Mouse (Mus musculus): ENCODE measurements around the gene Ptprn2.

The Ptprn2 gene

DNA sequence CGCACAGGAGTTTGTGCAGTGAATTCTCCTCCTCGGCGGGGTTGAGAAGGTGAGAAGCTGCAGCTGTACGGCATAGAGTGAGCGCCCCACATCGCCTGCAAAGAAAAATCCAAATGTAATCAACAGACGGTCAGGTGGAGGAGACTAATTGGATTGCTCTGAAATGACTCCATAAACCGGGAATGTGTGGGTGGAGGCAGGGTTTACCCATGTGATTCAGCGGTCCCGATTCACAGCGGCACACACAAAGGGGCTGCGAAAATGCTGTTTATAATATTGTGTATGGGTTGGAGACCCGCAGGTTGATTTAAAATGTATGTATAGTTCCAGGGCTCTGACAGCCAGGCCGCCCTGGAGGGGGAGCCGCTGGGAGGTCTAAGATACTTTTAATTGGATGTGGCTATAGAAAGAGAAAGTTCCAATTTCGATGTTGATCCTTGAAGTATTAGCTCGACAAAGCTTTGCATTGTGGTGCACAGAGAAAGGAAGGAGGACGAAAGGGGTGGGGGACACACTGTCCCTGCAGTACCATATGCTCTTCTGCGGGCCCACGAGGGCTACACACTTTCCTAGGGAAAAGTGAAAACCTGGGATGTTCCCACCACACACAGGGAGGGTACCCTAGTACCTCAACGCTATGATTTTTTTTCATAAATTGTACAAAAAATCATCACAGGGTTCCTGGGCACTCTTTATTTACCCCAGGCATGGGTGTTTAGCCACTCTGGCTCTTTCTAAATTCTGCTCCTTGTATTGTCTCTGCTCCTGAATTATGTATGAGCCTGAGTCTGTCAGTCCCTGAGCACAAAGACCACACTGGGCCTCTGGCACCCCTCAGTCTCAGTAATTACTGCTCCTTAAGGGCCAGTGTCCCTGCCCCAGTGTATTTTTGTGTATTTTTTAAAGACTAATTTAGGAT is 568.6 kb downstream of the Ptprn2 start:
- no peak for DNase-seq (ENCODE audit: low spot score in 2 of 2)

GRCm38 (mm10) chr12:117054925-117055570 is 569.5 kb downstream of the Ptprn2 start:
- no peak for DNase-seq (ENCODE audit: low spot score in 2 of 2)

DNA sequence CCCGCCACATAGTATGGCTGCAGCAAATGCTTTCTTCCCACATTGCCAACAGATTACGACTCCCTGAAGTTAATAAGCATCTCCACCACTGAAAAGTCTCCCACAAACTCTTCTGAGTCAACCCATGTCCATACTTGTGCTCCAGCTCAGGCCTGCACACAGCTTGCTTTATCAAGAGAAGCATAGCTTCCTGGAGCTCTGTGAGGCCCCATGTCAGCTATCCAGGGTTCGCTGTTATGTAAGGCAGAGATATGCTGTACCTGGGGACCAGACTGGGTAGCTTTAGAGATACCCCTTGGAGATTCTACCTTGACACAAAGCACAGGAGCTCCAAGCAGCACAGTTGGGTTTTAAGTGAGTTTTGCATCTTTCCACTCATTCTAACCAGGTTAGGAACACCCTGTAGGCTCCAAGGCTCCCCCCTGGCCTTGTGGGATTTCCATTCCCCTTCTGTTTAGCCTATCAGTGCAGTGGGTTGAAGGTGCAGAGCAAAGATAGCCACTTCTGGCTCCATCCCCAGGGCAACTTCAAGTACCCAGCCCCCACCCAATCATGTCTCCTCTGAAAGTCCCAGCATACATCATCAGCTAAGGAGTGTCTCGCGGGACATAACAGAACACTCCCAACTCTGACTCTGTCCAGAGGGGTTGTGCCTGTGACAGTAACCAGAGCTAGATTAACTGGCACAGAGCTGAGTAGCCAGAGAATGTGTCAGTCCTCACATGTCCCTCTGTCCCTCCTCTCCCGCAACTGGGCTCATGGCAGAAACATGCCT is 572.9 kb downstream of the Ptprn2 start:
- no peak for DNase-seq (ENCODE audit: low spot score in 2 of 2)

DNA sequence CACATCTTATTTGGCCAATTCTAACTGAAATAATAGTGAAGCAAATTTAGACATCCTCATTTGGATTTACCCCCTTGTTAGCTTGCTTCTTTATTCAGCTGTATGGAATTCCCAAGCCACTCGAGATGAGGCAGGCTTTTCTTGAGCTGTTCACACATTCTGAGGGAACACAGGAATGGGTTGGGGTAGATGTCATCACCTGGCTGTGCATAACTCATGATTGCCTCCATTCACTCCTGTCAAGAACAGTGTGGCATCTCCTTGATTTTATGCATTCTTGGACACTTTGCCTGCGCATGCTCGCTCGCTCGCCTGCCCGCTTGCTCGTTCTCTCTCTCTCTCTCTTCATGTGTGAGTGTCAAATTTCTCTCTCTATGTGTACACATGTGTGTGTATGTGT is 573.5 kb downstream of the Ptprn2 start:
- no peak for DNase-seq (ENCODE audit: low spot score in 2 of 2)

- DNase-seq (ENCODE audit: low spot score in 2 of 2), result no peak
These were observed 592.1 kb downstream of the Ptprn2 start for GRCm38 (mm10) chr12:117077664-117078063.

DNA sequence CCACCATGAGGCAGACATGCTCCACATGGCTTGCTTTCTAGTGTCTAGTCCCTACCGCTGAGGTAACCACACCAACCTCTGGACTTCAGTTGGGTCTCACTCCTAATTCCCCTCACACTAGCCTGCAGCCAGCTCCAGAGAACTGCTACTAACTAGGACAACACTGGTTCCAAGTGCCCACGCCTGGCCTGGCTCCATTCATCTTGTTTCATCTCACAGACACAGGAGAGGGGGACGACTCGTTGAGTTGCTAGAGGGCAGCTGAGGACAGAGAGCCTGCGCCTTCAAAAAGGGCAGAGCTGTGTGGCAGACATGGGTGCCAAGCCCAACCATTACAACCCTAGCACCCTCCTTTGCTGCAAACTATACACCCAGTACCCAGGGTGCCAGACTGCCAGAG is 593.4 kb downstream of the Ptprn2 start:
- DNase-seq (ENCODE audit: low spot score in 2 of 2), result no peak

GRCm38 (mm10) chr12:117079724-117080123 is 594.2 kb downstream of the Ptprn2 start:
- no peak for DNase-seq (ENCODE audit: low spot score in 2 of 2)

DNA sequence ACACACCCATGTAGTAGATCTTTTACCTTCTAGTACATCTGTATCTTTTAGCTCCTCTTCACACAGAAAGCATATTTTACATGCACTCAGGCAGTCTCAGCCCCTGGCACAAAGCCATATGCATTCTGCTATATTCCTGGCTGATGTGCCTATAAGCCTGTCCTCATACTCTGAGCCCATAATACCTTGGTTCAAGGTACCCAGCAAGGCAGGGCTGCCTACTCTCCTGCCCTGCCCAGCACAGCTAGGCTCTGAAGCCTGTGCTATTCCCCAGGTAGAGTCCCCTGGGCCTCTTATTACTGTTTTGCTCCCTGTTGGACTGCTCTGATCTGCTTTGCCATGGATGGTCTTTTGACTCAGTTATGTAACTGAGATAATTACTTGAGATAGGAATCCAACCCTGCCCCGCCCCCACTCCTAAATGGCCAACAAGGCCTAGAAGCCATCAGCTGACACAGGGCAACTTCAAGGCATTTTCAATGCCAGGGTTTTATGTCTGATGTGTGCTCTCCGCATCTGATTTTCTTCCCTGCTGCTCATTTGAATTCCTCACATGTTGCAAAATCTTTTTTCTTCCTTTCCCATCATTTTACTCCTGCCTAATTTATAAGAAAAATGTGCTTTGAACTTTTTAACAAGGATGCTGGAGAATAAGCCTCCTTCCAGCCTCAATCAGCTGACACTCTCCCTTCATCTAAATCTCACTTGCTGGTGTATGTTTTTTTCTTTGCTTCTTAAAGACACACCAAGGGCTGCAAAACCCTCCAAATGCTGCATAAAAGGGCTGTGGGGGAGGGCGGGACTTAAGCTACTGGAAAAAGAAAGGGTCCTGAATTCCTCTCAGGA is 598.6 kb downstream of the Ptprn2 start:
- no peak for DNase-seq (ENCODE audit: low spot score in 2 of 2)

- DNase-seq (ENCODE audit: low spot score in 2 of 2), result no peak
These were observed 599.3 kb downstream of the Ptprn2 start for GRCm38 (mm10) chr12:117084702-117085409.

- DNase-seq (ENCODE audit: low spot score in 2 of 2), result no peak
These were observed 600.3 kb downstream of the Ptprn2 start for GRCm38 (mm10) chr12:117085661-117086335.

DNA sequence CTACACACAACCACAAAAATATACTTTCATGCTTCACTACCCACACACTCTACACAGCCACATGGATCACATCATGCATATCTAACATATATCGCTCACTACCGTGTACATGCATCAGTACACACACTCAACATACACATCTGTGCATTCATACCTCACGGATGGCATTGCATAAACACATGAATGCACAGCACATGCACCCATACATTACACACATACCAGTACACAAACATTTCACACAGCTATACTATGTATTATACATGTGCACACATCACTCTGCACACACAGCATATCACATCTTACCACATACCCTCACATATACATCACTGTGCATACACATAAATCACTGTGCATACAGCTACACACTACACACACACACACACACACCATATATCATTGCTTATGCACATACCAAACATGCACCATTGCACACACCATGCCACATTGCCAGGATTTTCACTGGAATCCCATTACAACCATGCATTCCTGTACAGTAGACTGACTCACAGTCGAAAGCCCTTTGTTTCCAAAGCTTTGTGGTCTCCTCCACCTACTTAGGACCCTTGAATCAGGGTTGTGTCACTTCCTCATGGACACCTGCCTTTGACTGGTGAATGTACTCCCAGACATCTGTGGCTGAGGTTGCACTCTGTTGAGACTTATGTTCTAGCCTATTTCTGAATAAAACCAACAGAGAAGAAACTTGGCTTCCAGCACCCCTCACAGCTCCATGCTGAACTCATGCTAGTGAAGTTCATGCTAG is 607.0 kb downstream of the Ptprn2 start:
- DNase-seq (ENCODE audit: low spot score in 2 of 2), result no peak

DNA sequence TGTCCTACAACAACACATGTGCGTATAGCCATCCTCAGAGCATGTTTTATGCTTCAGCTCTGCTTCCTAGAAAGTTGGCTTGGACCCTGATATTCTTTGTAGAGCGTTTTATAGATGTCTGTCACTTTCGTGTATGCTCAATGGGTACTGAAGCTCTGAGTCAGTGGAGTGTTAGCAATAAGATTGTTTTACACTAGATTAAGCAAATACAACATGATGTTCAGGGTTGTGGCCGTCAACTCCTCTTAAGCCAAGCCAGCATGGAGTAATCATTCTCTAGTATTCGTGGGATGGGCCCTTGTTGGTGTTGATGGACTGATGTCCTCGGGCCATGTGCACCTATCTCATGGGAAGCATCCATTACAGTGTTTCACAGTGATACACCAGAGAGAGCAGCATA is 610.4 kb downstream of the Ptprn2 start:
- DNase-seq (ENCODE audit: low spot score in 2 of 2), result no peak

GRCm38 (mm10) chr12:117098295-117098694 is 612.8 kb downstream of the Ptprn2 start:
- DNase-seq (ENCODE audit: low spot score in 2 of 2), result no peak

GRCm38 (mm10) chr12:117106696-117107095 is 621.2 kb downstream of the Ptprn2 start:
- no peak for DNase-seq (ENCODE audit: low spot score in 2 of 2)

GRCm38 (mm10) chr12:117107143-117107616 is 621.7 kb downstream of the Ptprn2 start:
- no peak for DNase-seq (ENCODE audit: low spot score in 2 of 2)

DNA sequence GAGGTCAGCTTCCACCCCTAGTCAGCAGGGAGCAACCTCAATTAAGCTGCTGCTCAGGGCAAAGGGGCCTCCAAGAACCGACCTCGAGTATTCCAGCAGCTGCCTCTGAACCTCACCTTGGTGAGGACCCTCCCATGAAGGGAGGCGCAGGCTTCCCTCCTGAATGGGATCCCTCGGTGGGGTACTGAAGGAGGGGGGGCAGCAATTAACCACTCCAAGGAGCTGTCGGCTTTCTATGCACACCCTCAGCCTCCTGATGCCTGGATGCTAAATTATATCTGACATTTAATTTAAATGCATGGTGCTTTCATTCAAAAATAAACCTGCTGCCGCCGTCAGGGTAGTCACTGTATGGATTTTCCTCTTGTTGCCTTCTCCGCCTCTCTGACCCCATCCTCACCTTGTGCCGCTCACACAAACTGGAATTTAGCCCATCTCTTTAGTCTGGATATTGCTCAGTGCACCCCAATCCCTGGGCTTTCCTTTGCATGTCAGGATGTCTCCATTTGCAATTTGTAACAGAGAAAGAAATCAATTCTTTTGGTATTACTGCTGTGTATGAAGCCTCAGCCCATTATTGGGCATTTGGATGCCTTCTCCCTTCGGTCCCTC is 629.8 kb downstream of the Ptprn2 start:
- DNase-seq (ENCODE audit: low spot score in 2 of 2), result no peak

DNA sequence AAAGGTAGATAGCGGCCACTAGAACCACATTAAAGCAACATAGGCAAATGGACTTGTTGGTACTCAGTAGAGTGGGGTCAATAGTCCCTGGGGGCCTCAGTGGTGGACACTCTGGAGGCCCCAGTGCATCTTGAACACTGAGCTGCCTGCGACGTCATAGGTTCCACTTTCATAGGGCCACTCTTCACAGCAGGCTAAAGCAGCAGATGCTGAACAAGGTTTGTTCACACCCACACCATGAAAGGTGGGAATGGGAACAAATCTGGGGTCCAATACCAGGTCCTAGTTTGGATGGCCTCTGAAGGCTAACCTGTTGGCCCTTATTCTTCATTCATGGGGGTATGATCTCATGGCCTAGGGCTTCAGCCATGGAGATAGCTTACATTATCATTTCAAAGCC is 641.6 kb downstream of the Ptprn2 start:
- no peak for DNase-seq (ENCODE audit: low spot score in 2 of 2)

DNA sequence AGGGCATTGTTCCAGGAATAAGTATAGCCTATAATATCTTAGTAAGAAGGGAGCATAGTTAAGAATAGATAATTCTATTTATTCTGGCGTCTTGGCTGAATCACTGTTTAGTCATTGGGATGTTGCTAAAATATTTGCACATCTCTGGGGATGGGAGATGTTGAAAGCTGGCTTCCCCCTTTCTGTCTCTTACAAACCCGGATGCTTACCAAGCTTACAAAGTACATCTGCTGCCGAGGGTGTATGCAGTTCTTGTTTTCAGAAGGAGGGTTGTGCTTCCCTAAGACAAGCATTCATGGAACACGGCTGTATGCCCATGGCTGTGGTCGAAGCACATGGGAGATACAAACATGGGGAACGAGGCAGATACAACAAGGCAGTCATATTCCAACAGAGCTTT is 642.0 kb downstream of the Ptprn2 start:
- DNase-seq (ENCODE audit: low spot score in 2 of 2), result no peak

- no peak for DNase-seq (ENCODE audit: low spot score in 2 of 2)
These were observed 646.6 kb downstream of the Ptprn2 start for GRCm38 (mm10) chr12:117132095-117132494.
